Mouse (Mus musculus) CH12.LX (cell line): Measurements from ENCODE around the gene Lrmda. TPM values are rescaled to one million over a fixed set of nuclear protein-coding genes. Genes with fewer than 3 reads are reported as not detected.

Experiments
- DNase-seq: peaks from one replicate; pipeline ENCODE4 v3.0.0-alpha.2; 2013; ENCODE audit errors: extremely low read depth
- H3K27ac ChIP-seq: 2 replicates; pipeline ENCODE4 v1.5.1; 2012; ENCODE audit warnings: low read depth, mild to moderate bottlenecking, control low read depth, moderate library complexity; ENCODE audit not compliant: insufficient read depth
- H3K27me3 ChIP-seq: replicated peaks from 2 replicates; pipeline ENCODE3; 2012; ENCODE audit warnings: inconsistent platforms
- H3K36me3 ChIP-seq, 2 experiments: replicated peaks in 1 of 2; 2 replicates each; pipeline versions ENCODE3 to v1.6.1; 2012; ENCODE audit warnings: inconsistent platforms in 1 of 2, low read length in 1 of 2, mild to moderate bottlenecking in 1 of 2, mixed read lengths in 1 of 2, moderate library complexity in 1 of 2; ENCODE audit not compliant: control insufficient read depth in 1 of 2, insufficient read depth in 1 of 2
- H3K4me1 ChIP-seq, 2 experiments: 2 replicates each; pipeline ENCODE4 v1.6.1; 2012; ENCODE audit warnings: inconsistent platforms in 1 of 2, moderate library complexity in 1 of 2; ENCODE audit not compliant: insufficient read depth in 2 of 2, control insufficient read depth in 1 of 2
- H3K4me2 ChIP-seq: 2 replicates; pipeline ENCODE4 v1.6.1; 2012; ENCODE audit warnings: low read depth, mild to moderate bottlenecking, control low read depth; ENCODE audit not compliant: poor library complexity, insufficient read depth, severe bottlenecking
- H3K4me3 ChIP-seq, 3 experiments: fragments of 150-350 bp in 1 of 3; sonication (generic) in 1 of 3; replicated peaks in 1 of 3; 2 replicates each; pipeline versions ENCODE3 to v1.5.1; 2011 to 2012; ENCODE audit warnings: low read depth in 2 of 3, low read length in 2 of 3, mild to moderate bottlenecking in 2 of 3, moderate library complexity in 2 of 3, control low read depth in 1 of 3, improper control_type of control experiment in 1 of 3, inconsistent platforms in 1 of 3, mixed read lengths in 1 of 3; ENCODE audit not compliant: poor library complexity in 1 of 3
- H3K79me2 ChIP-seq: replicated peaks from 2 replicates; pipeline ENCODE4 v1.6.1; 2012; ENCODE audit warnings: mild to moderate bottlenecking, moderate library complexity; ENCODE audit not compliant: control insufficient read depth, poor library complexity, insufficient read depth, severe bottlenecking; ENCODE audit errors: extremely low read depth
- H3K9ac ChIP-seq: 2 replicates; pipeline ENCODE4 v1.6.1; 2012; ENCODE audit warnings: low read depth, mild to moderate bottlenecking, control low read depth, moderate library complexity; ENCODE audit not compliant: insufficient read depth
- H3K9me3 ChIP-seq: replicated peaks from 2 replicates; pipeline ENCODE3; 2012; ENCODE audit warnings: low read length, inconsistent platforms, mixed read lengths
- BHLHE40 ChIP-seq: IDR thresholded peaks from 2 replicates; pipeline ENCODE4 v1.6.1; 2011; ENCODE audit warnings: mild to moderate bottlenecking, low read depth, low read length, improper control_type of control experiment
- CHD1 ChIP-seq: IDR thresholded peaks from 2 replicates; pipeline ENCODE4 v1.6.1; 2012; ENCODE audit warnings: low read depth, low read length, improper control_type of control experiment, inconsistent platforms
- CTCF ChIP-seq, 2 experiments: IDR thresholded peaks in 1 of 2; conservative IDR thresholded peaks in 1 of 2; 2 replicates each; pipeline ENCODE4 v1.5.1; 2011 to 2012; ENCODE audit warnings: low read depth in 2 of 2, low read length in 2 of 2, improper control_type of control experiment in 1 of 2, inconsistent platforms in 1 of 2, mild to moderate bottlenecking in 1 of 2, moderate library complexity in 1 of 2
- E2F4 ChIP-seq: IDR thresholded peaks from 2 replicates; pipeline ENCODE4 v1.6.1; 2011; ENCODE audit warnings: low read depth, low read length, improper control_type of control experiment; ENCODE audit not compliant: insufficient replicate concordance
- ELF1 ChIP-seq: IDR thresholded peaks from 2 replicates; pipeline ENCODE4 v1.6.1; 2014; ENCODE audit warnings: low read depth, mild to moderate bottlenecking, inconsistent platforms, low read length, improper control_type of control experiment
- EP300 ChIP-seq: IDR thresholded peaks from 2 replicates; pipeline ENCODE4 v1.6.1; 2011; ENCODE audit warnings: low read length, improper control_type of control experiment
- GABPA ChIP-seq: IDR thresholded peaks from 2 replicates; pipeline ENCODE4 v1.6.1; 2012; ENCODE audit warnings: low read depth, low read length, improper control_type of control experiment, inconsistent platforms; ENCODE audit not compliant: insufficient replicate concordance
- HCFC1 ChIP-seq: IDR thresholded peaks from 2 replicates; pipeline ENCODE4 v1.6.1; 2012; ENCODE audit warnings: low read depth, mild to moderate bottlenecking, inconsistent platforms, low read length, improper control_type of control experiment
- IRF4 ChIP-seq: IDR thresholded peaks from 2 replicates; pipeline ENCODE4 v1.6.1; 2014; ENCODE audit warnings: low read depth, mild to moderate bottlenecking, inconsistent platforms, low read length, improper control_type of control experiment
- JUN ChIP-seq: IDR thresholded peaks from 2 replicates; pipeline ENCODE4 v1.6.1; 2011; ENCODE audit warnings: low read depth, mild to moderate bottlenecking, low read length, improper control_type of control experiment, moderate library complexity; ENCODE audit not compliant: insufficient read depth
- JUND ChIP-seq: conservative IDR thresholded peaks from 2 replicates; pipeline ENCODE4 v1.6.1; 2011; ENCODE audit warnings: low read depth, low read length, improper control_type of control experiment
- KAT2A ChIP-seq: IDR thresholded peaks from 2 replicates; pipeline ENCODE4 v1.6.1; 2012; ENCODE audit warnings: low read length, improper control_type of control experiment, inconsistent platforms; ENCODE audit not compliant: insufficient replicate concordance
- MAX ChIP-seq: IDR thresholded peaks from 2 replicates; pipeline ENCODE4 v1.6.1; 2011; ENCODE audit warnings: low read length, improper control_type of control experiment
- MAZ ChIP-seq: IDR thresholded peaks from 2 replicates; pipeline ENCODE4 v1.6.1; 2012; ENCODE audit warnings: low read depth, mild to moderate bottlenecking, inconsistent platforms, low read length, improper control_type of control experiment, moderate library complexity
- MYC ChIP-seq: IDR thresholded peaks from 2 replicates; pipeline ENCODE4 v1.6.1; 2011; ENCODE audit warnings: low read depth, mild to moderate bottlenecking, improper control_type of control experiment, low read length
- POLR2AphosphoS2 ChIP-seq: IDR thresholded peaks from 2 replicates; pipeline ENCODE4 v1.6.1; 2011; ENCODE audit warnings: low read depth, low read length, improper control_type of control experiment
- SIN3A ChIP-seq: IDR thresholded peaks from 2 replicates; pipeline ENCODE4 v1.6.1; 2012; ENCODE audit warnings: low read length, improper control_type of control experiment, inconsistent platforms
- SMC3 ChIP-seq: IDR thresholded peaks from 2 replicates; pipeline ENCODE4 v1.6.1; 2011; ENCODE audit warnings: low read depth, low read length, improper control_type of control experiment
- TBP ChIP-seq: conservative IDR thresholded peaks from 2 replicates; pipeline ENCODE4 v1.6.1; 2011; ENCODE audit warnings: low read depth, low read length, improper control_type of control experiment
- ZC3H11A ChIP-seq: IDR thresholded peaks from 2 replicates; pipeline ENCODE4 v1.6.1; 2012; ENCODE audit warnings: low read depth, mild to moderate bottlenecking, inconsistent platforms, low read length, improper control_type of control experiment
- ZMIZ1 ChIP-seq: IDR thresholded peaks from 2 replicates; pipeline ENCODE4 v1.6.1; 2012; ENCODE audit warnings: low read depth, mild to moderate bottlenecking, inconsistent platforms, low read length, improper control_type of control experiment
- ZNF384 ChIP-seq: IDR thresholded peaks from 2 replicates; pipeline ENCODE4 v1.6.1; 2012; ENCODE audit warnings: low read depth, low read length, improper control_type of control experiment, inconsistent platforms
- dilution Hi-C: fragments of 300-500 bp; cut with MboI; formaldehyde crosslinking; loops from 2 replicates; pipeline ENCODE4 v1.14.3; 2020; ENCODE audit warnings: low sequenced_read_pairs; ENCODE audit not compliant: extremely low pct_unique_long_range_greater_than_20kb, extremely low pct_ligation_motif_present
- in situ Hi-C: fragments of 300-500 bp; cut with MboI; formaldehyde crosslinking; loops from 3 replicates; pipeline ENCODE4 v1.14.3; 2019; ENCODE audit warnings: low sequenced_read_pairs, low pct_ligation_motif_present, low pct_unique_long_range_greater_than_20kb, mixed read lengths
- polyA plus RNA-seq: library from polyadenylated mRNA; unstranded; fragments of >175 nt; gene quantifications from 2 replicates; pipeline ENCODE4 v1.2.1, GENCODE M21; 2012; ENCODE audit warnings: low read depth; ENCODE audit not compliant: insufficient read length
- total RNA-seq, 2 experiments: library from RNA; depleted of rRNA; stranded (reverse); fragments of 300-350 nt in 1 of 2; fragments of >200 nt in 1 of 2; gene quantifications; 2 replicates each; pipeline ENCODE4 v1.2.3; 2012 to 2014

Gene Lrmda
- total and polyA plus RNA-seq, 3 experiments, result 0.89 to 3.7 (median 1.9) TPM

- no peak for TF ChIP-seq MYC
- TF ChIP-seq SIN3A, result no peak
- no peak for TF ChIP-seq JUN
- no peak for TF ChIP-seq ELF1
- no peak for TF ChIP-seq CHD1
- TF ChIP-seq KAT2A, result no peak
- no peak for TF ChIP-seq POLR2AphosphoS2
- TF ChIP-seq BHLHE40, result no peak
- TF ChIP-seq HCFC1, result no peak
- no peak for TF ChIP-seq JUND
- no peak for TF ChIP-seq E2F4
- TF ChIP-seq CTCF (conservative IDR thresholded peaks at IDR 0.05 in 1 of 2, IDR thresholded peaks at IDR 0.05 in 1 of 2; ENCODE audit: low read depth in 2 of 2, low read length in 2 of 2), result no peak
- no peak for TF ChIP-seq SMC3
- TF ChIP-seq TBP, result no peak
- no peak for TF ChIP-seq MAX
- TF ChIP-seq GABPA, result no peak
- H3K4me1 ChIP-seq, result no peaks in the 10 kb centered on the region
- H3K4me3 ChIP-seq, result no peak overlapping the region
- H3K4me2 ChIP-seq, result no peak overlapping the region
- dilution Hi-C loops (no loop called here), in situ Hi-C loops (no loop called here)
- no peak for DNase-seq
- no peak overlapping the region for H3K27ac ChIP-seq
- H3K9me3 ChIP-seq, result no peaks in the 10 kb centered on the region
- no peaks in the 10 kb centered on the region for H3K79me2 ChIP-seq
- H3K9ac ChIP-seq, result no peak overlapping the region
- no peaks in the 10 kb centered on the region for H3K27me3 ChIP-seq
- no peaks in the 10 kb centered on the region for H3K36me3 ChIP-seq
Measured at GRCm38 (mm10) chr14:22201667-22202066, 182.2 kb downstream of the Lrmda start.

- H3K79me2 ChIP-seq, result no peaks in the 10 kb centered on the region
- no peak for DNase-seq
- no peaks in the 10 kb centered on the region; a peak in 1 of 4 replicates for H3K4me1 ChIP-seq
- H3K27ac ChIP-seq, result no peak overlapping the region
- in situ Hi-C loops, result no loop called here
- no peaks in the 10 kb centered on the region for H3K36me3 ChIP-seq
- no peak overlapping the region for H3K4me2 ChIP-seq
- no peaks in the 10 kb centered on the region for H3K27me3 ChIP-seq
- no peak overlapping the region for H3K9ac ChIP-seq
- no peaks in the 10 kb centered on the region for H3K9me3 ChIP-seq
- no peak overlapping the region for H3K4me3 ChIP-seq
- dilution Hi-C loops, result no loop called here
- TF ChIP-seq ZC3H11A (no peak), SMC3 (no peak), CHD1 (no peak), MAZ (no peak), ZMIZ1 (no peak), CTCF (conservative IDR thresholded peaks at IDR 0.05 in 1 of 2, IDR thresholded peaks at IDR 0.05 in 1 of 2; ENCODE audit: low read depth in 2 of 2, low read length in 2 of 2) (no peak), ZNF384 (no peak), EP300 (no peak), IRF4 (no peak), JUN (no peak)
Measured at GRCm38 (mm10) chr14:22210601-22211000, 191.1 kb downstream of the Lrmda start.
